Mouse (Mus musculus) layer of hippocampus, adult 8-10 months (tissue): ENCODE data around the gene Cped1. TPM values are rescaled to one million over a fixed set of nuclear protein-coding genes. Genes with fewer than 3 reads are reported as not detected.
"Not testable (repeated sequence)": the region's sequence is repeated elsewhere in the genome, so short reads cannot be mapped to it uniquely, and the experiment has no call there.

Experiments
- DNase-seq, 2 experiments: peaks; one replicate each; pipeline ENCODE4 v3.0.0; 2022; ENCODE audit warnings: low spot score in 2 of 2
- total RNA-seq, 4 experiments: library from RNA; stranded (reverse); gene quantifications; 2 replicates each; pipeline ENCODE4 v1.2.4; 2022

The Cped1 gene
- total RNA-seq, 4 experiments from 2014 or later = 2.7 to 4.1 (median 3.1) TPM

GRCm38 (mm10) chr6:22078686-22079264 is 93.1 kb downstream of the Cped1 start:
- no peak for DNase-seq

DNA sequence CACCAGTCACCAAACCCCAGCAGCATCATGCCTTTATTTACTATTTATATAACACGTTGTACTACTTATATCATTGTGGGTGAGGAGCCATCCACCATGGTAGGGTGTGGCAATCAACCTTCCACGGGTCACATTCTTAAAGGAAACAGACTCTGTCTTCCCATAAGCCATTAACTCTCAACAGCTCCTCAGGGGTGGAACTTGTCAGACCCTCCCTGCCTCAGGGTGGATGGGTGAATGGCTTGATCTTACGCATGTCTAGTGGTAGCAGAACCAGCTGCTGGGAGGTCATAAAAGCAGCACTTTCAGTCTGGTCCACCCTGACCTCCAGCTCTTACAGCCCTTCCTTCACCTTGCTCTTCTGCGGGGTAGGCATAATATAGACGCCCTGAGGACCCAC is 100.3 kb downstream of the Cped1 start:
- no peak for DNase-seq

DNA sequence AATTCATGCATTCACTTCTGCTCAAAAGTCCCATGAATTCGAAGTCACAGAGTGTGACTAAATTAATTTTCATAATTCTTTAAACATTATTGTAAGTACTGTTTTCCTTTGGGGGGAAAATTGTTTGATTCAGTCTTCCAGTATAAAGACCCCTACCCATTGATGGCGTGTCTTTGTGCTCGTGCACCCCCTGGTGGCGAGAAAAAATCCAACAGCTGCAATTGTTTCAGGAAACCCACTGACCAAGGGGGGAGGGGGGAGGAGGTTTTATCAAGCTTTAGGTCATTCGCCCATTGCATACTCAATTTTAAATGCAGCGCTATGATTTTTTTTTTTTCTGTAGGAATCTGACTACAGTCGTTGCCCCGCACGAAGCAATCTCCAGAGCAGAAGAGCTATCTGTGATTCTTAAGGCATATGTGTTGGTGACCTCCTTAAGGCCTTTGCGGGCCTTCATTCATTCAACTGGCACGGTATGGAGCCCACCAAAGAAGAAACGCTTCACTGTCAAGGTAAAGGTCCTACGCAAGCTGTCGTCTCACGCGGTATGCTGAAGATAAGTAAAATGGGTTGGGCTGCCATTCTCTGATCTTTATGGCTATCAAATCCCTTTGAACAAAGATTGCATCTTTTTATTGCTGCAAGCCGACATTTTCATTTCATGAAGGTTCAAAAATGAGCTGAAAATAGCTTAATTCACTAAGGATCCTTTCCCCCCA is 102.8 kb downstream of the Cped1 start:
- peak in 1 of 2 experiments; percentile 12 for DNase-seq

DNA sequence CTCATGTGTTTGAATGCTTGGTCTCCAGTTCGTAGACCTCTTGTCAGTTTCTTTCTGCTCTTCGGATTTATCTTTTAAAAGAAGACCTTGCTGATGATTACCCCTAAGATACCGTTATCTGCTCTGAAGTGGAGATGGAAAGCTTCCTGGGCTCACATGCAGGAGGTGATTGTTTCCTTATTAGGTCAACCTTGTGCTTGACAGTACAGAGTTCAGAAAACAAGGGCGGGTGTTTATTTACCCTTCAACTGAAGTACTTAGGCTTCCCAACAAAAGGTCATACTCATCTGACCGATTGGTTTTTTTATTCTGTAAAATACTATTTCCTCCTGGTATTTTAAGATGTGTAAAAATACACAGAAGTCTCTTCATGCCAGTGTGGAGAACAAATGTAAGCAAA is 106.1 kb downstream of the Cped1 start:
- no peak for DNase-seq

DNA sequence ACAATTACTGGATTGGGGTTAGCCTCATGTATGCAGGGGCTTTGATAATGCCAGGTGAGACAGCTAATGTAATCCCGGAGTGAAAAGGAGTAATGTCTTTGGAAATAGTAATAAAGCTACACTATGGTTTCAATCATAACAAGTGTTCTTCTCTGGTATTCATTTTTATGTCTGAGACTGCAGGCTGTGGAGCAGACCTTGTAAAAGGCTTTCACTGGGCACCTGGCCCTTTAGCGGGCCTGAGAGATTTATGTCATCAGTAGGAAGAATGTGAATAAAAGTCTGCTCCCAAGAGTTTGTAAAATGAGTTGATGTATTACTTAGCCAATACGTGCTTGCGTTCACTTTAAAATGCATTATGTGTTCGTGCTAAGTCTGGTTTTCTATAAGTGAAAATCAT is 108.1 kb downstream of the Cped1 start:
- DNase-seq = no peak

- peak in 1 of 2 experiments; percentile 63 for DNase-seq
These were observed 112.0 kb downstream of the Cped1 start for GRCm38 (mm10) chr6:22097709-22098108.

DNA sequence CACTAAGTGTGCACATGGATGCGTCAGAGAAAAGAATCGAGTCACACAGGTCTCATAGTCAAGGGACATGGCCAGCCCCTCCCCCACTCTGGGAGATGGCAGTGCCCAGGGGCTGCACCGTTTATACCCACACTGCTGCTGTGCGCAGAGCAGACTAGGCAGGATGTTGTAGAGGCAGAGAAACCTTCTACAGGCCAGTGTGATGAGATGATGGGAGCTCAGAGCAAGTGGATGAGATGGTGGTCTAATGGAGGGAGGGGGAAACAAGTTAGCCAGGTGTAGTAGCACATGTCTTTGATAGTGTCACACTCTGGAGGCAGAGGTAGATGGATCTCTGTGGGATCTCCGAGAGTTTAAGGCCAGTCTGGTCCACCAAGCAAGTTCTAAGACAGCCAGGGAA is 114.1 kb downstream of the Cped1 start:
- DNase-seq = no peak

GRCm38 (mm10) chr6:22101939-22102338 is 116.2 kb downstream of the Cped1 start:
- DNase-seq = no peak

DNA sequence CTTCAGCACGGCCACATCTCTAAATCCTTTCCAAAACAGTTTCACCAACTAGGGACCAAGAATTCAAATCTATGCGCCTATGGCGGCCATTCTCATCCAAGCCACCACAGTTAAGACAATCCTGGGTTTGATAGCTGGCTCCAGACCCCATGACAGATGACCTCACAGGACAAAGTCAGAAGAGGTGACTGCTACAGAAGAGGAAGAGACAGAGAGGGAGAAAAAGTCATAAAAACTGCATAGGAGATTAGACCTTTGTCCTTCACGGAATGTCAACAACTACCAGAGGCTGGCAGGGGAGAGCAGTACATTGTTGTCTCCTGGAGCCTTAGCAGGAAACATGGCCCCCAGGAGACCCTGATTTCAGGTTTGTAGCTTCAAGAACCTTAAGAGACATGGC is 117.0 kb downstream of the Cped1 start:
- no peak for DNase-seq

DNA sequence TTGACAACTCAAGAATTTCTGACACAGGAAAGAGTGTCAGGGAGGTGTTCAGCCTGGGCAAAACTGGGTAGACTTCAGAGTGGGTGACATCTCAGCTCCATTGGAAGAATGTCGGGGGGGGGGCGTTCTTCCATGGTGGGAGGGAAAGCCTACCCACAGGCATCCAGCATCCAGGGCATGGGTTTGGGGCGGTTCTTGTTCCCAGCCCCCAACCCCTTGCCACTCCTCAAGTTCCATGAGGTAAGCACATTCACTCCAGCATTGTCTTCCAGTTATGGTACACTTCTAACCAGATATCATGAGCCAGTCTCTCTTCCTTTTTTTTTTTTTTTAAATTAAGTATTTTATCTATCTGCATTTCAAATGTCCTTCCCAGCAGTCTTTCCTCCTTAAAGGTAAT is 118.0 kb downstream of the Cped1 start:
- DNase-seq = no peak

- no peak for DNase-seq
These were observed 118.5 kb downstream of the Cped1 start for GRCm38 (mm10) chr6:22104211-22104610.

- no peak for DNase-seq
These were observed 128.4 kb downstream of the Cped1 start for GRCm38 (mm10) chr6:22114079-22114478.

GRCm38 (mm10) chr6:22116679-22117078 is 131.0 kb downstream of the Cped1 start:
- DNase-seq = no peak

- peak; percentile 33 to 60 for DNase-seq
These were observed 136.4 kb downstream of the Cped1 start for GRCm38 (mm10) chr6:22122080-22122479.

DNA sequence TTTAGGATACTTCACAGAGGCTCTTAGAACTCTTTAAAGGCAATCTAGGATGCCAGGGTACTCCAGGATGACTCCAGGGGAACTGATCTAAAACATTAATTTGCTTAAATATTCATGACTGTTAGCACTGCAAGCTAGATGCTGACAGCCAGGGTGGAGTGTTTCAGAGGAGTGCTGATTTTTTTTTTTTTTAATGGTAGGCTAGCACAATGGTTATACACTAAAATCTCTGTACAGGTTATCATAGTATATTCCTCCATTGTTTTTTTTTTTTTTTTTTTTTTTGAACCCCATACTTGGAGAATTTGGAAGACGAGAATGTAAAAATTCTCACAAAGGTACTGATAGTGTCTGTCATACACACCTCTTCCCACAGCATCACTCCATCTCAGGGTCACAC is 137.0 kb downstream of the Cped1 start:
- no peak for DNase-seq

DNA sequence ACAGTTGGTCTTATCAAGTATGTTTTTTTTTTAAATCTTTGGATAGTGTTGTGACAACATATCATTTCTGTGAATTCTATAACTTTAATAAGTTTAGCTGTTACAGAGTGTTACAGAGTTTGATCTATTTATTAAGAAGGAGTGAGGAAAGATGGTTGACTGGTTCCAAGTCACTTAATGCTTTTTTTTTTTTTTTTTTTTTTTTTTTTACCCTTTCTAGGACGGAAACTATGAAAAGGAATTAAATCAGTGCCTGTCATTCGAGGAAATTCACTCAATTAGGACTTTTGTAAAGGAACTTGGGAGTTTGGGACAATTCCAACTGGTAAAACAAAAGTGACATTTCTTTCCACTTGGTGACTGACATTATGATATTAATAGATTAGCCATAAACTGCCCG is 137.6 kb downstream of the Cped1 start:
- DNase-seq = no peak

DNA sequence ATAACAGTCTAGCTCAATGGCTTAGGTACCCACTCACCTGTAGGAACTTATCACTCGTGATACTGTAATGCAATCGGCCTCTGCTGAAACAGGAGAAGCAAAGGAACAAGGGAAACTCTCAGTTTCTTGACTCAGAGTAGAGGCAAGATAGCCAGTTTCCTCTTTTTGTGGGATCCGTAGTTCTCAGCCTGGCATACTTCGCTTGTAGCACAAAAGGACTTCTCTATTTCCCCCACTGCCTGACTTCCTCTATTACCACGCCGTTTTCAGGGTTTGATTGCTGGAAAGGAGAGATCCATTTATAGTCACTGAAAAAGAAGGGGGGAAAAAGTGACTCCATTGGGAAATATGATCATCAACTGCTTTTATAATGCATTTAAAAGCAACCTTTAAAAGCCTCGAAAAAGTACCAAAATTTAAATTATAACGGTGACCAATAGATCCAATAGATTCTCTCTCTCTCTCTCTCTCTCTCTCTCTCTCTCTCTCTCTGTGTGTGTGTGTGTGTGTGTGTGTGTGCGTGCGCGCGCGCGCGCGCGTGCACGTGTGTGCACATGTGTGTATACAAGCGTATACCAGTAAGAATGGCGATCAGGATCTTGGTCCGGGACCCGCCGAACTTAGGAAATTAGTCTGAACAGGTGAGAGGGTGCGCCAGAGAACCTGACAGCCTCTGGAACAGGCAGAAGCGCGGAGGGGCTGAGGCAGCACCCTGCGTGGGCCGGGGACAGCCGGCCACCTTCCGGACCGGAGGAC is 139.0 kb downstream of the Cped1 start:
- not testable (repeated sequence) for DNase-seq

GRCm38 (mm10) chr6:22135038-22135631 is 149.4 kb downstream of the Cped1 start:
- DNase-seq = no peak

DNA sequence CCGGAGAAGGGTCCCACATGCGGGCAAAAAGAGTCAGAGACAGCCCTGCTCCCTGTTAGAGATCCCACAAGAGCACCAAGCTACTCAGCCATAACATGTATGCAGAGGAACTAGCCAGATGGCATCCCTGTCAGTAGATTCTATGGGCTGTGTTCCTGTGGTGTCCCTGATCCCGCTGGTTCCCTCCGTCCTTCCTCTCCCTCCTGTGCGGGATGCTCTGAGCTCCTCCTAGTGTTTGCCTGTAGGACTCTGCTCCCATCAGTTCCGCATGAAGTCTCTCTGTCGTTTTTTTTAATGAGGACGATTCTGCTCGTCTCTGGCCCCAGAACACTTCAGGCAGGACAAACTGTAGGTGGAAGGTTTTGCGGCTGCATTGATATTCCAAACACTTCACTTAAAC is 151.1 kb downstream of the Cped1 start:
- DNase-seq = no peak

- DNase-seq = no peak
These were observed 155.1 kb downstream of the Cped1 start for GRCm38 (mm10) chr6:22140786-22141185.

- DNase-seq = no peak
These were observed 161.5 kb downstream of the Cped1 start for GRCm38 (mm10) chr6:22147236-22147635.

DNA sequence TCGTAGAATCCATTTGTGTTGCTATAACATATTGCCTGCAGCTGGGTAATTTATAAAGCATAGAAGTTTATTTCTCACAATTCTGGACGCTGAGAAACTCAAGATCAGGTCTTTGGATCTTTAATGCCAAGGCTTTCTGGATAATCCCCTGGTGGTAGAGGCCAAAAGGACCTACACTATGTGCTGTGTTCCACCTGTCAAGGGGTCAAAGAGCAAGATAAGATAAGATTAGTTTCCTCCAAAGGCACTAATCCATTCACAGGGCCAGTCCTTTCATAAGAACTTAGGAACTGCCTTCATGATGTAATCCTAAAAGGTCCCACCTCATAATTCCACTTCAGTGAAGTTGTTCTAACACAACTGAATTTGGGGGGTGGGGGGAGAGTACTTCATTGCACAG is 162.8 kb downstream of the Cped1 start:
- no peak for DNase-seq
